Mouse (Mus musculus) midbrain, postnatal 0 days (tissue): ENCODE data around the gene Mcm7. TPM values are rescaled to one million over a fixed set of nuclear protein-coding genes. Genes with fewer than 3 reads are reported as not detected.

Source experiments
- ATAC-seq: fragments of 200-750 bp; cut with Nextera tagmentation; 2 replicates; pipeline ENCODE4 v1.8.0; 2017; ENCODE audit warnings: moderate number of reproducible peaks, mild to moderate bottlenecking, moderate TSS enrichment, moderate library complexity; ENCODE audit not compliant: low FRiP score
- DNase-seq: peaks from one replicate; pipeline ENCODE4 v3.0.0-alpha.2; 2015; ENCODE audit warnings: low spot score
- H3K27ac ChIP-seq: fragments of 300-500 bp; sonication (generic); 2 replicates; pipeline ENCODE4 v1.5.1; 2014; ENCODE audit warnings: low read depth, mild to moderate bottlenecking, low read length, mixed read lengths
- H3K27me3 ChIP-seq: fragments of 300-500 bp; sonication (generic); 2 replicates; pipeline ENCODE4 v1.6.1; 2014; ENCODE audit warnings: low read length, control low read depth, mixed read lengths; ENCODE audit not compliant: insufficient read depth
- H3K36me3 ChIP-seq: fragments of 300-500 bp; sonication (generic); 2 replicates; pipeline ENCODE4 v1.6.1; 2014; ENCODE audit warnings: low read length, control low read depth, mixed read lengths; ENCODE audit not compliant: insufficient read depth
- H3K4me1 ChIP-seq: fragments of 300-500 bp; sonication (generic); 2 replicates; pipeline ENCODE4 v1.6.1; 2014; ENCODE audit warnings: mild to moderate bottlenecking, control low read depth, antibody characterized with exemption, low read length, mixed read lengths; ENCODE audit not compliant: insufficient read depth
- H3K4me2 ChIP-seq: fragments of 300-500 bp; sonication (generic); 2 replicates; pipeline ENCODE4 v1.6.1; 2014; ENCODE audit warnings: low read depth, mild to moderate bottlenecking, low read length, mixed read lengths; ENCODE audit not compliant: poor library complexity, severe bottlenecking
- H3K4me3 ChIP-seq: fragments of 300-500 bp; sonication (generic); 2 replicates; pipeline ENCODE4 v1.5.1; 2014; ENCODE audit warnings: low read depth, mild to moderate bottlenecking, low read length, moderate library complexity
- H3K9ac ChIP-seq: fragments of 300-500 bp; sonication (generic); replicated peaks from 2 replicates; pipeline ENCODE4 v1.6.1; 2014; ENCODE audit warnings: mild to moderate bottlenecking, low read length, moderate library complexity, mixed read lengths; ENCODE audit not compliant: poor library complexity, severe bottlenecking
- H3K9me3 ChIP-seq: fragments of 300-500 bp; sonication (generic); 2 replicates; pipeline ENCODE4 v1.6.1; 2016; ENCODE audit warnings: low read length, control low read depth
- CTCF ChIP-seq: IDR thresholded peaks from 2 replicates; pipeline ENCODE4 v1.5.1; 2016; ENCODE audit warnings: antibody characterized with exemption, mild to moderate bottlenecking
- WGBS: fragments of 180-500 bp; shearing (Covaris S2); extraction: QIAGEN DNeasy Blood & Tissue Kit; methylation state at CpG from one replicate; pipeline ENCODE4 v1.1.7; 2014; 5-methylcytosine and 5-hydroxymethylcytosine counted together
- polyA plus RNA-seq: library from polyadenylated mRNA; unstranded; fragments of >200 nt; fragmentation: Nextera tagmentation; extraction: Ambion mirVana; gene quantifications from 2 replicates; pipeline ENCODE4 v1.2.1, GENCODE M21; 2015
- total RNA-seq: library from RNA; depleted of rRNA; stranded (reverse); fragments of >200 nt; gene quantifications from 2 replicates; pipeline ENCODE4 v1.2.3, GENCODE M21; 2014

Mcm7 gene
- total and polyA plus RNA-seq, 2 experiments from 2014 or later, result 31.0 to 37.9 TPM

DNA sequence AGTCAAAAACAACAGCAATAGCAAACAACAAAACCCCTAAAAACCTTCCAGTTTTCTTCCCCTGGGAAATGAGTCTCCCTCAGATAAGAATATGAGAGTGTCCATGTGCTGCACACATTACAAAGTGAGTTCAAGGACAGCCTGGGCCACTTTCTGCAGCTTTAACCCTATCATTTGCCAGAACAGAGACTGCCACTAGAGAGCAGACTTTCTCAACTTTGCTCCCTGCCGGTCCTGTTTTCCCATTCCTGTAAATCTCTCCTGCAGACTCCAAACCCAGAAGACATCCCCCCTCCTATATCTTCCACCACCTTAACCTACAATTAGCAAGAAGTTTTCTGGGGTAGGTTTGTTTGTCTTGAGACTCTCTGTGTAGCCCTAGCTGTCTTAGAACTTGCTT is 27.4 kb upstream of the Mcm7 start:
- Histone ChIP-seq H3K9me3 (no peaks in the 10 kb centered on the region), H3K27me3 (no peaks in the 10 kb centered on the region), H3K4me2 (no peak overlapping the region), H3K36me3 (no peaks in the 10 kb centered on the region), H3K9ac (no peak overlapping the region), H3K4me3 (no peak overlapping the region), H3K4me1 (peaks cover 3% of the 10 kb centered on the region; the same call in 1 of the 2 replicates), H3K27ac (no peak overlapping the region)
- 0% methylated on average over 1 of the region's 1 CpGs for WGBS
- ATAC-seq (no peak), DNase-seq (peak; percentile 31)
- TF ChIP-seq CTCF, result peak; percentile 66

DNA sequence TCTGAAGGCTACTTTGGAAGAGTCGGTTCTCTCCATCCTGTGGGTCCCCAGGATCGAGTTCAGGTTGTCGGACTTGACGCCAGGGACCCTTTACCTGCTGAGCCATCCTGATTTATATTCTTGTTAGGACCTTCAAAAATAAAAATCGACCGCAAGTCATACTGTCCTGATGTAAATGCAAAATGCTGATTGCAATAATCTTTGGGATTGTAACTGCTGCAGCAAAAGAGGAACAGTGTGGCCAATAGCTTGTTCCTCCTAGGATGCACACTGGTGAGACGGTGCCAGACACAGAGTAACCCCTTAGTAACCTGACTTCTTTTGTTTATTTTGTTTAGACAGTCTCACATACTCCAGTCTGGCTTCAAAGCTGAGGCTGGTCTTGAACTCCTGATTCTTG is 23.2 kb upstream of the Mcm7 start:
- H3K27me3 ChIP-seq, result no peaks in the 10 kb centered on the region
- ATAC-seq (no peak), DNase-seq (no peak)
- no peaks in the 10 kb centered on the region for H3K9me3 ChIP-seq
- no peak overlapping the region for H3K27ac ChIP-seq
- peak overlapping the region; percentile 76 for H3K4me3 ChIP-seq
- peak overlapping the region; percentile 95 for H3K4me2 ChIP-seq
- peaks cover 3% of the 10 kb centered on the region; the same call in 1 of the 2 replicates for H3K4me1 ChIP-seq
- no peak for TF ChIP-seq CTCF
- WGBS, result 64% methylated on average over 7 of the region's 7 CpGs
- H3K9ac ChIP-seq, result peak overlapping the region; percentile 86
- H3K36me3 ChIP-seq, result peaks cover 12% of the 10 kb centered on the region; the same call in 1 of the 2 replicates

DNA sequence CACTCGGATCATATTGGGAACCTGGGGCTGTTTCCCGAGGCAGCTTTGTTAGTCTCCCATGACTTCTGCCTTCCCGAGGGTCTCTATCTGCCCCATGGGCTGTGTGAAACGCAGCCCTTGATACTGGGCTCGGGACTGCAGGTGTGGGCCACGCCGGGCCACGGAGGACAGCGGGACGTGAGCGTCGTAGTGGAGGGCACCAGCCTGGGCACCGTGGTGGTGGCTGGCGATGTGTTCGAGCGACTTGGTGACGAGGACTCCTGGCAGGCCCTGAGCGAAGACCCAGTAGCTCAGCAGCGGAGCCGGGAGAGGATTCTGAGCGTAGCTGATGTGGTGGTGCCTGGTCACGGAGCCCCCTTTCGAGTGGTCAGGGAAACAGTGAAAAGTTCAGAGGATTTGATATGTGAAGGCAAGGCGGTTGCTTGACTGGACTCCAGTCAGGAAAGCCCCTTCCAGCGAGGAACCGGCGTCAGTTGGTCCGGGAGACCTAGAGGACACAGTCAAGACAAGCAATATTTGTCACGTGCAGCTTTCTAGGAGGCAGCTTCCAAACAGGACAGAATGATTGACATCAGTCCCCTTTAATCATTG is 22.6 kb upstream of the Mcm7 start:
- DNase-seq (peak; percentile 46), ATAC-seq (peak; percentile 70)
- no peaks in the 10 kb centered on the region for H3K9me3 ChIP-seq
- H3K36me3 ChIP-seq, result peaks cover 17% of the 10 kb centered on the region; the same call in 1 of the 2 replicates
- H3K9ac ChIP-seq, result peak overlapping the region; percentile 86
- H3K4me1 ChIP-seq, result peaks cover 3% of the 10 kb centered on the region; the same call in 1 of the 2 replicates
- H3K27me3 ChIP-seq, result no peaks in the 10 kb centered on the region
- TF ChIP-seq CTCF, result peak; percentile 9; the same call in 1 of the 2 replicates
- peak overlapping the region; percentile 76 for H3K4me3 ChIP-seq
- H3K27ac ChIP-seq, result peak overlapping the region; percentile 92
- under 1% methylated on average over 29 of the region's 29 CpGs for WGBS
- H3K4me2 ChIP-seq, result peak overlapping the region; percentile 95

DNA sequence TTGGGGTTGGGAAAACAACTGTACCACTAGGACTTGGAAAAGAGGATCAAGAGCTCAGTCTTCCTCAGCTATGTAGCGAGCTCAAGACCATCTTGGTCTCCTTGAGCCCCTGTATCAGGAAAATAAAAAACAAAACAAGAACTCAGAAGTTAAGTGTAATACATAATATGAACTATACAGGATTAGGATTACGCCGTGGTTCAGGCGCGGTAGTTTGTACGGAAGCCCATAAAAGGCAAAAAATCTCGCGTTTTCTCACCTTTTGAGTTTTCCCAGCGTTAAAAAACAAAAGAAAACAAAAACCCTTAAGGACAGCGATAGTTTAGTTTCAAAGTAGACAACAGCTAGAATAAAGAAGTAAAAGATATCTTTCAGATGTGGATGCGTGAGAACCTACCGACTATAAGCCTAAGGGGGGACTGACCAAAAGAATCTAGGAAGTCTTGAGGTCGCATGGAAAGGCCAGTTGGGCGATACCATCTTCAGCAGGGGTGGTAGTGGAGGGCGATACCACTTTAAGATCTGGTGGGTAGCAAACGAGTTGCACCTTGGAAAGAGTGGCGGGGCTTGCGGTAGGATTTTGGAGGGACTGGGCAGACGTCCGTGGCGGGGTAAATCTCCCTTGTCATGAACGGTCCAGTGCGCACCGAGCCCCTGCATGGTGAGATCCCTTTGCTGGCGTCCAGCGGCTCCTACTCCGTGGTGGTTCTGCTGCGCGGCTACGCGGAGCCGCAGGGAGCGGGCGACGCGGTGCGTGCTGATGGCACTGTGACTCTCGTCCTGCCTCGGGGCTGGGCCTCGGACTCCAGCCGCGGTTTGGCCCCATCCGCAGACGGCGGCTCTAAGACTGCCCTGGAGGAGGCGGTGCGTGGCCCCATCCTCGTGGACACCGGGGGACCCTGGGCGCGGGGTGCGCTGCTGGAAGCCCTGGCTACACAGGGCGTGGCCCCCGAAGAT is 21.8 kb upstream of the Mcm7 start, which contains the start of gene Mblac1:
TSS of gene Mblac1 (plus strand) at position 544 of the 957 bp plus-strand sequence.
- DNase-seq (peak; percentile 88), ATAC-seq (peak; percentile 81)
- H3K27ac ChIP-seq, result peak within 1 kb of the TSS; percentile 92
- H3K27me3 ChIP-seq, result no peaks in the 10 kb centered on the region
- no peak; the same call in 1 of the 2 replicates for TF ChIP-seq CTCF
- 6% methylated on average over 54 of the region's 54 CpGs for WGBS
- H3K4me2 ChIP-seq, result peak within 1 kb of the TSS; percentile 95
- H3K9me3 ChIP-seq, result no peaks in the 10 kb centered on the region
- peak within 1 kb of the TSS; percentile 86 for H3K9ac ChIP-seq
- peak within 1 kb of the TSS; percentile 76 for H3K4me3 ChIP-seq
- H3K36me3 ChIP-seq, result peaks cover 18% of the 10 kb centered on the region; the same call in 1 of the 2 replicates
- peaks cover 3% of the 10 kb centered on the region; the same call in 1 of the 2 replicates for H3K4me1 ChIP-seq

DNA sequence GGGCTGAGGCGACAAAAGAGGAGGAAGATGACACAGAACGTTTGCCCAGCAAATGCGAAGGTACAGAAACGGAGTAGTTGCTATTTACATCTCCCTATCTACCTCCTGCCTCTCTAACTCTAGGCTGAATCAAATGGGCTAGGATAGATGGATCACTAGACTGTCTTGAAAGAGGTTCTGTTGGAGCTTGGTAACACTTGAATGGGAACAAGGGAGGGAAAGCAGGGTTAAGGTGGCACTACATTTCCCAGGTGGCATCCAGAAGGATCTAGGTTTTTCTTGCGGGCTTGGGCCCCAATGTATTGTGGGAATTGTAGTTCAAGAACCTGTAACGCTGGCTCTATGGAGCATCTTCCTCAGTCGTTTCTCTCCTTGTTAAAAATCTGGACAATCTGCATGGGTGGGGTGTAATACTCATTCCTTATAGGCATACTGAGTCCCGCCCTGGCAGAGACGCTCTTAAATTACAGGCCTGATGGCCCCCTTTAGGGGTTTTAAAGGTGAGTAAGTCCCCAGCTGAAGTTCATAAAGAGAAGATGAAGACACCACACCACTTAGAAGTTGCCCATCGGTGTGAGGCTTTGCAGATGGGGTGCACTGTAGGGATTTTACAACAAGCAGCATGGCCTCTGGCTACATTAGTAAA is 15.6 kb upstream of the Mcm7 start:
- H3K36me3 ChIP-seq, result peaks cover 25% of the 10 kb centered on the region; the same call in 1 of the 2 replicates
- H3K9me3 ChIP-seq, result no peaks in the 10 kb centered on the region
- peak overlapping the region; percentile 72 for H3K9ac ChIP-seq
- peak overlapping the region; percentile 65 for H3K4me3 ChIP-seq
- TF ChIP-seq CTCF, result no peak
- no peaks in the 10 kb centered on the region for H3K27me3 ChIP-seq
- ATAC-seq, result peak; percentile 84
- no peaks in the 10 kb centered on the region for H3K4me1 ChIP-seq
- peak overlapping the region; percentile 69; the same call in 1 of the 2 replicates for H3K27ac ChIP-seq
- peak overlapping the region; percentile 70 for H3K4me2 ChIP-seq
- WGBS, result under 1% methylated on average over 10 of the region's 10 CpGs
- DNase-seq, result peak; percentile 92
